Comparison of ENCODE assay signal across 9 mouse cellular contexts in genomic region chr11:97572895-97573480, GRCm38 (mm10). TPM values are rescaled to one million over a fixed set of nuclear protein-coding genes. Genes with fewer than 3 reads are reported as not detected.
DNase-seq lines count a peak whose midpoint lies in the region; ATAC-seq and TF ChIP-seq lines count a peak whose summit lies in the region.
"Had no signal": no experiment of that assay in that cellular context is flagged by ENCODE, and none has a peak within 500 bp of the region (broad histone marks: within the 10 kb centered on the region; RNA-seq: fewer than 3 reads in every experiment).

No protein-coding gene starts in this region.

- WGBS in forebrain, embryonic 11.5 days = 35% methylated on average over 7 of the region's 7 CpGs
- 40% methylated on average over 7 of the region's 7 CpGs for WGBS in midbrain, embryonic 10.5 days

- no peak for TF ChIP-seq CTCF in E14TG2a.4 (conservative IDR thresholded peaks at IDR 0.05; ENCODE audit: low read length)

- H3K4me3 ChIP-seq in E14TG2a.4 (replicated peaks; ENCODE audit: low read length) = 0 out of 2 replicates have a peak overlapping the region, but pooled peaks have one; percentile 84
- no peak overlapping the region for H3K4me3 ChIP-seq in forebrain, embryonic 11.5 days (ENCODE audit: low read depth, low read length)
- H3K4me3 ChIP-seq in midbrain, embryonic 10.5 days = peak overlapping the region; percentile 79

- H3K9ac ChIP-seq in forebrain, embryonic 11.5 days (ENCODE audit: low read length) = peak overlapping the region; percentile 87
- H3K9ac ChIP-seq: liver, embryonic 14.5 days had no signal

- peaks cover 76% of the 10 kb centered on the region for H3K4me1 ChIP-seq in E14TG2a.4 (replicated peaks; ENCODE audit: low read depth, low read length)
- H3K4me1 ChIP-seq in forebrain, embryonic 11.5 days (replicated peaks; ENCODE audit: control insufficient read depth, insufficient read depth, low read length) = peaks cover 48% of the 10 kb centered on the region
- peaks cover 86% of the 10 kb centered on the region for H3K4me1 ChIP-seq in midbrain, embryonic 10.5 days

- no peak overlapping the region for H3K27ac ChIP-seq in forebrain, embryonic 11.5 days (ENCODE audit: low read depth, low read length)
- peak overlapping the region; percentile 34; the same call in 1 of the 2 replicates for H3K27ac ChIP-seq in midbrain, embryonic 10.5 days (replicated peaks)
- H3K27ac ChIP-seq: liver, embryonic 14.5 days had no signal

- H3K27me3 ChIP-seq in E14TG2a.4 (ENCODE audit: insufficient read depth, low read length) = peaks cover 55% of the 10 kb centered on the region
- H3K27me3 ChIP-seq in forebrain, embryonic 11.5 days (ENCODE audit: control insufficient read depth, insufficient read depth, low read length) = peaks cover 9% of the 10 kb centered on the region
- H3K27me3 ChIP-seq in midbrain, embryonic 10.5 days (ENCODE audit: low read depth, poor library complexity, severe bottlenecking) = peaks cover 99% of the 10 kb centered on the region

- H3K9me3 ChIP-seq in E14TG2a.4 (ENCODE audit: low read length) = no peaks in the 10 kb centered on the region
- H3K9me3 ChIP-seq in forebrain, embryonic 11.5 days (ENCODE audit: control insufficient read depth, low read length) = no peaks in the 10 kb centered on the region
- no peaks in the 10 kb centered on the region for H3K9me3 ChIP-seq in midbrain, embryonic 10.5 days (replicated peaks)

- peak; percentile 47 for DNase-seq in cerebellum, adult 11 months
- peak; percentile 46 for DNase-seq in forebrain, embryonic 11.5 days (ENCODE audit: low spot score)
- no peak for DNase-seq in midbrain, embryonic 10.5 days (ENCODE audit: low spot score)
- DNase-seq in natural killer cell, adult 2 months (ENCODE audit: low spot score in 2 of 2) = no peak
- no peak for DNase-seq in urinary bladder, postnatal 14 days (ENCODE audit: low spot score)
- no peak for DNase-seq in kidney, postnatal 14 days

- peak overlapping the region; percentile 80 for H3K4me2 ChIP-seq in forebrain, embryonic 11.5 days (ENCODE audit: low read depth, low read length, severe bottlenecking)

- no peak for ATAC-seq in cerebellum, adult (ENCODE audit: insufficient number of reproducible peaks, low FRiP score, low TSS enrichment)
- no peak for ATAC-seq in forebrain, embryonic 11.5 days (replicated peaks; ENCODE audit: low FRiP score)

- H3K36me3 ChIP-seq in E14TG2a.4 (ENCODE audit: insufficient read depth, low read length) = no peaks in the 10 kb centered on the region
- no peaks in the 10 kb centered on the region for H3K36me3 ChIP-seq in forebrain, embryonic 11.5 days (ENCODE audit: control insufficient read depth, insufficient read depth, low read length)
- no peaks in the 10 kb centered on the region for H3K36me3 ChIP-seq in midbrain, embryonic 10.5 days

RNA-seq across cellular contexts. Expression of gene Srcin1, which starts 3.0 kb away (rescaled TPM):
- 3.2 and 3.7 TPM in 2 replicates for polyA plus RNA-seq in forebrain, embryonic 11.5 days (2014; fragmentation: Nextera tagmentation; extraction: Ambion mirVana)
- polyA plus RNA-seq in midbrain, embryonic 10.5 days (2016; fragmentation: Nextera tagmentation; extraction: Ambion mirVana) = 0.89 and 1.6 TPM in 2 replicates

RNA-seq across cellular contexts. Expression of gene Epop, which starts 56.5 kb away (rescaled TPM):
- polyA plus RNA-seq in forebrain, embryonic 11.5 days (2014; fragmentation: Nextera tagmentation; extraction: Ambion mirVana) = 13.8 and 15.8 TPM in 2 replicates
- polyA plus RNA-seq in midbrain, embryonic 10.5 days (2016; fragmentation: Nextera tagmentation; extraction: Ambion mirVana) = 10.4 and 13.3 TPM in 2 replicates

Comparison
In these comparisons a context has a peak if more than half of its experiments do, and no peak if none do; other contexts are left out.
1. DNase-seq: peak in cerebellum, adult 11 months (single experiment) and forebrain, embryonic 11.5 days (single experiment); none in midbrain, embryonic 10.5 days (single experiment), natural killer cell, adult 2 months (0 of 2), urinary bladder, postnatal 14 days (single experiment) and kidney, postnatal 14 days (single experiment).